Mouse (Mus musculus) right cerebral cortex, adult 2 months (tissue): ENCODE measurements at regions not wholly inside any gene's neighbourhood (a gene's known extent, or its start where the extent isn't known, plus 50 kb on each side); places are given as distances from the start of the nearest gene placed in this dataset.
A peak's percentile ranks its signal among the peaks of the same experiment; 100 is the strongest.

Experiments used
- DNase-seq, 2 experiments: peaks; one replicate each; pipeline ENCODE4 v3.0.0; 2021 to 2022; ENCODE audit warnings: low spot score in 2 of 2

DNA sequence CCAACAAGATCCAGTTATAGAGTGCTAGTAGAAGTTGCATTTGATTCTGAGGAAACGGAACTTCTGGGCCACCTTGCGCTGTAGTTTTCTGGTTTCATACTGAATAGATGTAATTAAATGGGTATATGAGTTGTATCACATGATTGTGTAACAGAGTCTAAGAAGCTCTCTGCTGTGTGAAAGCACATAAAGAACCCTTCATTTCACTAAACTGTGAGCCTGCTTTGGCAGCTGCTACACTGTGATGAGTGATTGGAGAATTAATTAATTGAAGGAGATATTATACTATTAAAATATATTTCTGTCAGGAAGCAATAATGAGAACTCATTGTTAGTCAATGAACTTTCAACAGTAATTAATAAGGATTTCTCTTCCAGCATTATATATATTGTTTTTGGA is 369.8 kb upstream of the Fbxo33 start:
- DNase-seq = no peak

DNA sequence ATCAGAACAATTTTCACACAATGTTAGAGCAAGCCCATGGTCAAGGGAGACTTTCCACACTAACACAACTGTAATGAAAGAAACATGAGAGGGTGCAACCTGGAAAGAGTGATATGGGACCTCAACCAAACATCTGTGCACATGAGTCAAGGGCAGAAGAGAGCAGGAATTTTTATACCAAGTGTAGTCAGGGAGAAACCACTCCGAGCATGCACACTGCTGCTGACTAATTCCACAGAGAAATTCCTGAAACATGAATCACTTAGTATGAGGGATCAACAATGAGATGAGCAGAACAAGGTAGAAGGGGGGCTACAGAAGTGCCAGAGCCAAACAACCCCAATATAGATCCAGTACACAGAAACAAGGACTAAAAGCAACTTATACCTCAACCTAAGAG is 363.1 kb upstream of the Fbxo33 start:
- DNase-seq = no peak

DNA sequence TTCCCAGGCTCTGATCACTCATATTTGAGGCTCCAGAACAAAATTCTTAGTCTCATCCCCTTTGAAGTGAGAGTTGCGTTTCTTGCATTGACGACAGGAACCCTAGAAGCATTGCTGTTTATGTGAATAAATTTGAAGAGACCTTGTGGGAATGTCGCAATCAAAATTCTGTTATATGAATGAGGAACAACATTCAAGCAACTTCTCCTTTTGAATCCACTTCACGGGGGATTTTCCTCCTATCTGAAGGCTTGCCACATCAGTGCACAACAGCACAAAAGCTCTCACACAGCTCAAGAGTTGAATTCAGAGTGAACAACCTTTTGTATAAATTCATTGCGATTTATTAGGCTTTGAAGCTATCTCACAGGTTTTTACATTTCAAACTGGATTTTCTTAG is 360.2 kb upstream of the Fbxo33 start:
- no peak for DNase-seq

DNA sequence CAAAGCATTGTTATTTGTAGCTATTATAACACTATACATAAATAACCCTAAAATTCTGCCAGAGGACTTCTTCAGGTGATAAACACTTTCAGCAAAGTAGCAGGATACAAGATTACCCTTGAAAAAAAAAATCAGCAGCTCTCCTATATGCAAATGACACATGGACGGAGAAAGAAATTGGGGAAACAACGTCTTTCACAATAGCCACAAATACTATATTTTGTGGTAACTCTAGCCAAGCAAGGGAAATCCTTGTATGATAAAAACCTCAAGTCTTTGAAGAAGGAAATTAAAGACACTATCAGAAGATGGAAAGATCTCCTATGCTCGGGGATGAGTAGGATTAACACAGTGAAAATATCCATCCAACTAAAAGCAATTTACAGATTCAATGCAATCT is 344.4 kb upstream of the Fbxo33 start:
- no peak for DNase-seq

DNA sequence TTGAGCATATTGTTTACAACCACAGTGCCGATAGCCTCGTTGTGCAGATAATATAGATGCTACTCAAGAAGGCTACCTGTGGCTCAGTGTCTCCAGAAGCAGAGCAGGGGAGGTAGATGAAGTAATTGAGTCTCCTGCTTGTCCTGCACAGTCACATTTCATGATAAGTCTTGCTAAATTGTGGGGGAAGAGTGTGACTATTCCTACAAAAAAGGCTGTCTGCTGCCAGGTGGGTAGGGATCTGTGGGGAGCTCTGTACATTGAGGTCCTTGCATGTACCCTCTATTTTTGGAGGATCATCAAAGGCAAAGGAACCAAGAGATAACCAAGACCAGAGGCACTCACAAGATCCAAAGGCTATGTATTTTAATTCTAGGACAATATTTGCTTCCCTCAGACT is 320.3 kb upstream of the Fbxo33 start:
- DNase-seq = peak; percentile 17 to 21

DNA sequence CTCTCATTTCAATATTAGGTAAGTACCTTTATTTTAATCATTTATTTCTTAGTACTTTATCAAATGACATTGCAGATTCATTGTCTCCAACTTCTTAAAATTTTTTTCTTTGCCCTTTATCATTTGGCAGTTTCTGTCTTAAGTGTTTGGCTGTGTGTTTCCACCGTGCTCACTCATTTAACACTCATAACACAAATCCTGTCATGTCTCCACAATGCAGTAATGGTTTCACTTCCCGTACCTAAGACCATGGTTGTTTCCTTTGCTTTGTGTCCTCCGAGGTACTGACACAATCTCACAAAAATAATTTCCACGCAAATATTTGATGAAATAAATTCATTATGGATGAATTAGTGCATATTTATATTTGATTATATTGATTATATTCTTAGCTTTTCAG is 311.0 kb upstream of the Fbxo33 start:
- no peak for DNase-seq

DNA sequence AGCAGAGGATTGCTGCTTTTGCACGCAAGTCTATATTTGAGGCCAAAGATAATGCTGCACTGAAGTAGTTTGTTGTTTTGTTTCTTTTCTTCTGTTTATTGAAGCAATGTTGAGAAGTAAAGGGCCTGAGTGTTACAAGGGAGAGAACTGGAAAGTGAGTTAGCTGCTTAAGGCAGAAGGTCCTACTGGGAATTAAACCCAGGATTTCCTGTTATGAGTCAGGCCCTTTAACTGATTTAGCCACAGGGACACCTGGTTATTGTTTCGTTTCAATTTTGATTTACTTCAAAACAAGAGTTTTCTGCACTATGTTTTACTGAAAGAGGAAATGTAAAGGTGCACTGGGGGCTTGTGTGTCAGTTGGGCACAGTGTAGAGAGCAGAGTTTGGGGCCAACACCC is 303.8 kb upstream of the Fbxo33 start:
- no peak for DNase-seq

DNA sequence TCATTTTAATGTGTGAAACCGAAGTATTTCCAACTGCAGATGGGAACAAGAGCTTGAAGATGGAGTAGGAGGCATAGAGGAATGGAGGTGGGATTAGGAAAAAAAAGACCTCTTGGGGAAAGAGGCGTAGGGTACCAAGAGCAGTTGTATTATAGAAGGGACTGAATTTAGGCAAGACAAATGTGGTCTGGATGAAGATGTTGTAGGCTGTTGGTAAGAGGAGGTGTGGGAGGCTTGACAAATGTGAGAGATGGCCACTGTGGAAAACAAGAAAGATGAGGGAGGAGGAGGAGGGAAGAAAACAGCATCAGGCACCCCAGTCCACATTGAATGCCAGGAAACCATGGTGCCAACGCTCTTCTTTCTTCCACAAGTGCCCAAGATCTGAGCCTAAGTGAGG is 302.4 kb upstream of the Fbxo33 start:
- DNase-seq = peak in 1 of 2 experiments; percentile 6

DNA sequence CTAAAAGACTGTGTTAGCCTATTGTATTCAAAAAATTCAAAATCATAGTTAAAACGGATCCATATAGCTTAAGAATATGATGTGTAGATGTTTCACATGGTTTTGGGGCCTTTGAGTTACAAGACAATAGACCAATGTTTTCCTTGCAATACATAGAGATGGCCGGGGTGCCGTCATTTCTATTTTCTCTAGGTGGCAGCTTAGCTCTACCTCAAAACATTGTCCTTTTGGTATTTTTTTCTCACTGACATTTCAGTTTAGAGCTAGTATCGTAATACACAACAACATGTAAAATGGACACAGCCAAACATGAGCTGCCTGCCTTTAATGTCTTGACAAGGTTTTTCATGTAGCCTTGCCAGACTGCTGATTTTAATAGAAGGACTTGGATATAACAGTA is 290.3 kb upstream of the Fbxo33 start:
- DNase-seq = peak; percentile 48 to 59

DNA sequence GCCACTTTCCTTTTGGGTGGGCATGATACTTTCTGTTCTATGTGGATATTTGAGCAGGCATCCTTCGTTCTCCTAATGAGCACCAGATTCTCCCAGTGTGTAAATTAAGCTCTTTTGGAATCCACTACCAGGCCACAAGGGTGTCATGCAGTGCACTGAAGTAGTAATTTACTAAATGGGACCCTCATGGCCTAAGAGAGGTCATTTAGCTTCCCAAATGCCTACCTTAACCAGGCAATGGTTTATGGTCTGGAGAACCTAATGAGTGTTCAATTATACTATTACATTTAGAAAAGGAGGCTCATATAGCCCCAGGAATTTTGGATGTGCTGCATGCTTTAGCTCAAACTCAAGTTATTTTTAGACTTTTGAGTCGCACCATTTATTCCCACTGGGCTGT is 289.6 kb upstream of the Fbxo33 start:
- no peak for DNase-seq

DNA sequence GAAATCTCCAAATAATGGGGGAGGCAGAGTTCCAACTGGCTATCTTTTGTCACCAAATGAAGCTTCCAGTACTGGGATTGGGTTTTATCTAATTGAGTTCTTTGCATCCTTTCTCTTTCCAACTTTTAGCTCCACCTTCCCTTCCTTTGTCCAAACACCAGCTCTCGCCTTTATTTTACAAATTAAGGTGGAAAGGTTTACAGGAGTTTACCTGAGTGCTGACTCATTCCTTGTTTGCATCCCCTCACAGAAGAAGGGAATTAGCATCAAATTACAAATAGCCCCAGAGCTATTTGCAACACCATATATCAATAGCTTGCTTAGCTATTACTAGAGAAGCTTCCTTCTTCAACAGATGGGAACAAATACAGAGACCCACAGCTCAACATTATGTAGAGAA is 287.9 kb upstream of the Fbxo33 start:
- DNase-seq = no peak

DNA sequence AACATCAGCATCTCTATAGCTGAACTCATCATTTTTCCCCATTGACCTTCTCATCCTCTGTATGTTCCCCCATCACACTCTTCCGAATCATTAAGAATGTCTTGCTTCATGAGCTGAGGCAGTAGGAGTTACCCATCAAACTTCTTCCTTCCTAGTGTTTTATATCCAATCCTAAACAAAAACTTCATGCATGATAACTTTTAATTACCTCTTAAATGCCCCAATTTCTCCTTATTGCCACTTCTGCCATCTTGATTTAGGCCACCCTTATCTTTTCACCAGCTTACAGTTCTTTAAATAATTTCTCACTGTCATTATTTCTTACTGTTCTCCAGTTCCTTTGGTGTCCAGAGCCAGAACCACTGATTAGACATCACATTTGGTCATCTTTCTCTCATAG is 277.9 kb upstream of the Fbxo33 start:
- no peak for DNase-seq

DNA sequence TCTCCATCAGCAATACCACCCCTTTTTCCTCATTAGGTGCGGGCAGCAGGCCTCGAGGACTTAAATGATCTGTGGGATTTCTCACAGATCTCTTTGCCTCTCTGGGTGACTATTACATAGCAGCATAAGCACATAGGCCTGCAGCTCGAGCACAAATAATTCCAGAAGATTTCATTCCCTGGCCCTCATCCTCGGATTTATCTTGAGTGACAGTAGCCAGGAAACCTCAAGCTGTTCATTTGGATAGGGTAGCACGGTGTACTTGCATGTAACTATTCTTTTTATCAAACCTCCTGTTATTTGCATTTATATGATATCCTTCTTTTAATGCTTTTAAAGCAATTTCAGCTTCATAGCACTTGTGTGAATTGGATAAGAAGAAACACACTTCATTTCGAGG is 268.5 kb upstream of the Fbxo33 start:
- no peak for DNase-seq

DNA sequence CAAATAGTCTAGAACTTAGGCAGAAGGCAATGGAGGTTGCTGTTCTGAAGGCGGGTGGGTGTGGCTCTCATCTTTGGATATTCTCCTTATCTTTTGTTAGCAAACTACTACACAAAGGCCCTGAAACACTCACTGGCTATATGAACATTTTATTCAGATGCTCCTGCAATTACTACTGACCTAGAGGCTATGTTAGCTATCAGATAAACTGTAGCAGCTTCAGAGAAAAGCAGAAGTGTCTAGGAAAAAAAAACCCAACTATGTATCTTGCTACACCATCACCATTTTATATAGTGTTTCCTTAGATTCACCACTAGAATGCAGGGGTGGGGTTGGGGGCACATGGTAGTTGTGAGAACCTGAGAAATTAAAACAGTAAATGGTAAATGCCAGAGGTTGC is 268.0 kb upstream of the Fbxo33 start:
- DNase-seq = no peak

DNA sequence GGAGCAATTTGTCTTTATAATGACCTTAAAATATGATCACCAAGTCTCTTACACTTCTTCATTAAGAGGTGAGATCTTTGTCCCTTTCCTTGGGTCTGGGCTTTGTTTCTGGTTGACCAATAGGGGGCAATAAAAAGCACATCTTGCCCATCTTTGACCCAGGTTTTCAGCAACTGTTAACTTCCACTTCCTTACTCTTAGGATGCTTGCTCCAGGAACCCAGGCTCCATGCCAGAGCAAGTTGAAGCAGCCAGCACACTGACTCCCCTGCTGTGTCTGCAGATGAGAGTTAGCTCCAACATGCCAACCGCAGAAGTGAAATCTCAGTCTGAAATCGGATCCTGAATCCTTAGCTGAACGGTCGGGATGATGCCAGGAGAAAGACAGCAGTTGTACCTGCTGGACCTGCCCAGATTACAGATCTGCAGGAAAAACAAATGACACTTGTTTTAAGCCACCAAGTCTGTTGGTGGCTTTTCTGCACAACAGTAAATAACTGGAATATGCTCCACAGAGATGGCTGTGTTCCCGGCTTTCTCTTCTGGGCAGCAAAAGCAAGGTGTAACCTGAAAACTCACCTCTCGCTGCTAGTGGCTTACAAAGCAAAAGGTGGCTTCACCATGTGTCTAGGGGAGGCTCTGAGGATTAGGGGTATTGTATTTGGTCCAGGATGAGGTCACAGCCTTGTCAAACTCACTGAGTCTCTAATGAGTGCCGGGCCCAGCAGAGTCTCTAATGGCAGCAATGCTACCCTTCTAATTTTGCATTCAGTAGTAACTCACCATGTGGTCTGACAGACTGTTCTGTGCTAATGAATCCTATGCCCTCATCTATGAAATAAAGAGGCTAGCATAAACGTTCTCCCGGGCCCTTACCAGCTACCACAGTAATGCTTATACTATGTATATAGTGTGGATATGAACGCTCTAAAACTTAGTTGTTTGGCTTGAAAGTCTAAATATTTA is 241.8 kb upstream of the Fbxo33 start:
- no peak for DNase-seq

DNA sequence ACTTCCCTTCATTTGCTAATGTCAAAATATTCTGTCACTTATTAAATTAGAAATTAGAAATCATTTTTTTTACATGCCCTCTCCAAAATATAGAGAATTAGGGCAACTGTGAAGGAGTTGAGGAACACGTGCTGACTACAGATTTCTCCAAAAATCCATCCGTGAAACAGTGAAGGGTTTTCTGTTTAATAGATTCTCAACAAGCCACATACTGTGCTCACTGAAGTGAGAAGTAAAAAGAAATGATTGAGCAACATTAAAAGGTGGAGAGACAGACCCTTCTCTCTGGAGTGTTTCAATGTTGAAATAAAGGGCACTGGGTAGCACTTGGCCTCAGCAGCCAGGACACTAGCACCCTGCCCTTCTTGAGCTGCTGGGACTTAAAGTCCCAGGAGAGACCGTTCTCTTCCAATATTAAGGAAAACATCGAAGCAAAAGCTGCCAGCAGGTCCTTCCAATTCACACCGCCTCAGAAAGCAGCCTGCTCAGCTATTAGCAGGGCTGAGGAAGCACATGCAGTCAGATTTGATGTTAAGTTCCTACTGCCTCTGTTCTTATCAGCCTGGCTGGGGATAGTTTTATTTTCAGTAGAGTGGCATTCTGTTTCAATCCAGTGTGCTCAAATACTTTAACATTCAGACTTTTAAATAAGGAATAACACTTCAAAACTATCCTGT is 236.8 kb upstream of the Fbxo33 start:
- DNase-seq = peak in 1 of 2 experiments; percentile 14

DNA sequence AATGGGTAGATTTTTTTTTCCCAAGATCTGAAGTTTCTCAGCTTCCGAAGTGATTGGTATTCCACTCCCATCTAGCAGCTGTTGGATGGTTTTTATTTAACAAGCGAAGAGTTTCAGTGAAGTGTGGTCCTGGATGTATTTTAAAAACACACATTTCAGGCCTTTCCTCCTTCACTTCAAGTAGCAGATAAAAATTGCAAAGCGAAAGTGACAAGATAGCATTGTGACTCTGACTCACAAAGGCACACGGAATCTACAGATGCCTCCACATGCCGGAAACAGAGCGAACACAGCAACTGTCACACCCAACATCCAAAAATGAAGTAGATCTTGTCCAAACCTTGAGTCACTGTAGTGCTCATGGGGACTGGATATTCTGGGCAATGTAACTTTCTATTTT is 195.5 kb upstream of the Fbxo33 start:
- DNase-seq = peak; percentile 48 to 52

DNA sequence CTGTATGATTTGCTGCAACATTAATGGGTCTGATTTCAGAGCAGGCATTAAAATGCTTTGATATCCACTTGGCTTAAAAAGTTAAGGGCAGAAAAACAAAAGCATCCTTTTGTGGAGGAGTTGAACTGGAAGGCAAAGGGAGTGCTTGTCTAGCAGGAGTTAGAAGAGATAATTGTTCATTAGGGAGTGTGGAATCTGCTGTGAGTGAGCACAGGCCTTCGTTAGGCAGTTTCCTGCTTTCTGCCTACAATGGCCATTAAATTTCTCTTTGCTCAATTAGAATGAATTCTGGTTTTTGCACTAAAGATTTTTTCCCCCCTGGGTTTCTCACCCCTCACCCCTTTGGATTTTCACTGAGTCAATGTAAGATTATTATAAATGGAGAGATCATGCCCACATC is 192.0 kb upstream of the Fbxo33 start:
- DNase-seq = no peak

DNA sequence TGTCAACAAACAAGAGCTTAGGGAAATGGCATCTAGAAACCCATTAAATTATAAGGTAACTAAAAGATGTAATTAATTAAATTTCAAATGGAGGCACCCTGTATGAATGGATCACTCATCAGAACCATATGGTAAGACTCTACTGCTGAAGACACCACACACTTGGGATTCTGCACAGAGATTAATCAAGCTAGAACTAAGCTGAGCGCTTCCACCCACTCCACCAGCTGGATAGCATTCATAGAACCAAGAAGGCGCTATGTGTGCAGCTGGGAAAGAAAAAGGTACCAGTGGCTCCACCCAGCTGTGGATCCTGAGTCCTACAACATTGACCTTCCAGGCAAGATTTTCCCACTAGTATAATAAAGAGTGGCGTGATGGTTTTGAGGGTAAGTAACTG is 171.6 kb upstream of the Fbxo33 start:
- no peak for DNase-seq

DNA sequence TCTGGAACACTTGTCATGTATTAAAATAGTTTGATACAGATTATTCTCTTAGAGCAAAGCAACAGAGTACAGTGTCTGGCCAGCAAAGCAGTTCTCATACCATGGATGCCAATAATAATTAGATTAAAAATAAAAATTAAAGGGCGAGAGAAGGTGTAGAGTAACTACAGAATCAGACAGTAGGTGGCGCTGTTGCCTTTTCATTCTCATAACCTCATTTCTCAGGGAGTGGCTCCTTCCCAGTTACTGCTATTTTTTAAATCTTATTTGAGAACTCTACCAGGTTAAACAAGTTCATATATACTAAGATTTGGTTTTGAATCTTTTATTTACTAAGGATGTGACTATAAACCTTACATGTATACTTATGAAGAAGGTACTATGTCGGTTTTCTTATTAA is 163.3 kb upstream of the Fbxo33 start:
- DNase-seq = peak; percentile 63 to 80

DNA sequence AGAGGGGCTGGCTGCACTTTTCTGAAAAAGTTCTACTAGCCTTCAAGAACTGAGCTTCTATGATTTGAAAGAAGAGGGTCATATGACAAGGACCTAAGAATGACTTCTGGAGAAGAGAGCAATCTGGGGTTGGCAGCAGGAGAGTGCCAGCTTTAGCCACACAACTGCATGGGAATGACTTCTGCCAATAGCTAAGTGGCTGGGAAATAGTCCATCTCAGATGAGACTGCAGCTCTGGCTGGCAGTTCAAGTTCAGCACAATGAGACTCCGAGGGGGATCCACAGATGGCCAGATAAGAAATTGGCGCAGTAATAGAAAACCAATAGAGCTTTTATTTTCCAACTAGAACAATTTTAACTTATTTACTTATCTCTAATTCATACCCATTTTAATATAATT is 122.1 kb upstream of the Fbxo33 start:
- no peak for DNase-seq

DNA sequence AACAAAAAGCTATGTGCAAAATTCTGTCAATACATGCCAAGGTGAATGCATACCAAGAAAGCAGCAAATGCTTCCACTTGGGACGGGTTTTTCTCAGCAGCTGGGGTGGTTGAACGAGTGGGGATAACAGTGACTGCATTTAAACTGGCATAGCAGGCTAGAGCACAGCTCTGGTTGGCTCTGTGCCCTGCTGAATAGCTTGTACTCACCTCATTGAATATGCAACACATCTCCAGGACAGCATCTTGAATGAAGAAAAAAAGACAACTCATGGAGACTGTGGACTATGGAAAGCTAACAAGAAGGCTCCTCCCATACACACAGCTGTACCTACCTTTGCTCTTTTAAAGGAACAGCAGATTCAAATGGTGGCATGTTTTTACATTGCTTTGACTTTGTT is 111.2 kb upstream of the Fbxo33 start:
- peak in 1 of 2 experiments; percentile 20 for DNase-seq

DNA sequence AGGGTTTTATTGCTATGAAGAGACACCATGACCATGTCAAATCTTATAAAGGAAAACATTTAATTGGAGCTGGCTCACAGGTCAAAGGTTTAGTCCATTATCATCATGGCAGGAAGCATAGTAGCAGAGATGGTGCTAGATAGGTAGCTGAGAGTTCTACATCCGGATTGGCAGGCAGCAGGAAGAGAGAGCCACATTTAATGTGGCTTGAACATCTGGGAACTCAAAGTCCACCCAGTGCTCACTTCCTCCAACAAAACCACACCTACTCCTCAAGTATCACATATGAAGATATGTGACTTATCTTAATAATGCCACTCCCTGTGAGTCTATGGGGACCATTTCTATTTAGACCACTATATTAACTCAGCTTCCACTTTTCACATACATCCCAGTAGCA is 93.2 kb upstream of the Fbxo33 start:
- no peak for DNase-seq
